ENCODE assay signal across 8 mouse cellular contexts in genomic region chr6:114514038-114514437, GRCm38 (mm10).
DNase-seq lines count a peak whose midpoint lies in the region; ATAC-seq lines count a peak whose summit lies in the region.
"Not testable (repeated sequence)": the region's sequence is repeated elsewhere in the genome, so short reads cannot be mapped to it uniquely, and the experiment has no call there.

No protein-coding gene starts in this region.

- H3K36me3 ChIP-seq in embryonic facial prominence, embryonic 11.5 days (replicated peaks; ENCODE audit: control insufficient read depth, insufficient read depth, low read depth, low read length); hindbrain, embryonic 11.5 days (ENCODE audit: control insufficient read depth, insufficient read depth, low read length); midbrain, embryonic 10.5 days; neural tube, embryonic 11.5 days (ENCODE audit: control insufficient read depth, insufficient read depth, low read length): not testable (repeated sequence)

- H3K9ac ChIP-seq in embryonic facial prominence, embryonic 11.5 days (replicated peaks; ENCODE audit: low read length); hindbrain, embryonic 11.5 days (ENCODE audit: low read depth, low read length); neural tube, embryonic 11.5 days (ENCODE audit: low read length): not testable (repeated sequence)

- H3K9me3 ChIP-seq in embryonic facial prominence, embryonic 11.5 days (replicated peaks; ENCODE audit: control insufficient read depth, low read length); hindbrain, embryonic 11.5 days (ENCODE audit: control insufficient read depth, low read length); midbrain, embryonic 10.5 days (replicated peaks); neural tube, embryonic 11.5 days (ENCODE audit: control insufficient read depth, low read length): not testable (repeated sequence)

- H3K4me2 ChIP-seq in embryonic facial prominence, embryonic 11.5 days (ENCODE audit: low read depth, low read length); hindbrain, embryonic 11.5 days (replicated peaks; ENCODE audit: low read depth, low read length); neural tube, embryonic 11.5 days (ENCODE audit: low read depth): not testable (repeated sequence)

- not testable (repeated sequence) for H3K4me1 ChIP-seq in embryonic facial prominence, embryonic 11.5 days (ENCODE audit: control insufficient read depth, insufficient read depth, low read length); hindbrain, embryonic 11.5 days (replicated peaks; ENCODE audit: control insufficient read depth, insufficient read depth, low read length); midbrain, embryonic 10.5 days; neural tube, embryonic 11.5 days (ENCODE audit: control insufficient read depth, insufficient read depth, low read length)

- not testable (repeated sequence) for H3K27me3 ChIP-seq in embryonic facial prominence, embryonic 11.5 days (ENCODE audit: control insufficient read depth, insufficient read depth, low read length); hindbrain, embryonic 11.5 days (ENCODE audit: control insufficient read depth, insufficient read depth, low read length); midbrain, embryonic 10.5 days (ENCODE audit: low read depth, poor library complexity, severe bottlenecking); neural tube, embryonic 11.5 days (ENCODE audit: control insufficient read depth, insufficient read depth, low read length)

- intact Hi-C loops in left cerebral cortex, postnatal 4 days (cut with DNase I): not testable (repeated sequence)

- peak; percentile 28 for DNase-seq in adrenal gland, postnatal 10 days
- DNase-seq in embryonic facial prominence, embryonic 11.5 days (ENCODE audit: low spot score): peak; percentile 4
- DNase-seq in heart, adult 11 months: peak; percentile 89
- DNase-seq in hindbrain, embryonic 11.5 days (ENCODE audit: low spot score): peak; percentile 25
- DNase-seq in left cerebral cortex, postnatal 4 days: peak; percentile 21
- peak; percentile 12 for DNase-seq in midbrain, embryonic 10.5 days (ENCODE audit: low spot score)
- DNase-seq in neural tube, embryonic 11.5 days (ENCODE audit: low spot score): peak; percentile 17
- DNase-seq in testis, postnatal 14 days (ENCODE audit: low spot score): peak; percentile 10

- H3K27ac ChIP-seq in embryonic facial prominence, embryonic 11.5 days (replicated peaks; ENCODE audit: low read depth, low read length); hindbrain, embryonic 11.5 days (ENCODE audit: low read depth, low read length); midbrain, embryonic 10.5 days (replicated peaks); neural tube, embryonic 11.5 days (ENCODE audit: low read depth, low read length): not testable (repeated sequence)

- H3K4me3 ChIP-seq in embryonic facial prominence, embryonic 11.5 days (ENCODE audit: low read depth, low read length); hindbrain, embryonic 11.5 days (ENCODE audit: low read depth, low read length); midbrain, embryonic 10.5 days; neural tube, embryonic 11.5 days (ENCODE audit: low read depth, low read length): not testable (repeated sequence)

- WGBS in embryonic facial prominence, embryonic 11.5 days: 12% methylated on average over 15 of the region's 17 CpGs
- 10% methylated on average over 16 of the region's 17 CpGs for WGBS in hindbrain, embryonic 11.5 days
- WGBS in midbrain, embryonic 10.5 days: 17% methylated on average over 16 of the region's 17 CpGs
- WGBS in neural tube, embryonic 11.5 days: 16% methylated on average over 15 of the region's 17 CpGs

- not testable (repeated sequence) for ATAC-seq in embryonic facial prominence, embryonic 11.5 days (replicated peaks; ENCODE audit: insufficient number of reproducible peaks, low FRiP score, low TSS enrichment, low read depth); hindbrain, embryonic 11.5 days (ENCODE audit: low FRiP score); neural tube, embryonic 11.5 days (ENCODE audit: insufficient read depth, low FRiP score, low TSS enrichment)

Comparison
In these comparisons a context has a peak if more than half of its experiments do, and no peak if none do; other contexts are left out.
1. DNase-seq: peak in every context shown above with its lines; median percentile 89 in heart, adult 11 months; 28 in adrenal gland, postnatal 10 days; 25 in hindbrain, embryonic 11.5 days; 21 in left cerebral cortex, postnatal 4 days; 17 in neural tube, embryonic 11.5 days; 12 in midbrain, embryonic 10.5 days; 10 in testis, postnatal 14 days; 4 in embryonic facial prominence, embryonic 11.5 days.